Mouse (Mus musculus) heart, embryonic 16.5 days (tissue): ENCODE data around the gene Sorcs3. TPM values are rescaled to one million over a fixed set of nuclear protein-coding genes. Genes with fewer than 3 reads are reported as not detected.

Source experiments
- ATAC-seq: fragments of 200-750 bp; cut with Nextera tagmentation; replicated peaks from 2 replicates; pipeline ENCODE4 v1.8.0; 2017; ENCODE audit warnings: moderate number of reproducible peaks; ENCODE audit not compliant: insufficient read depth, low FRiP score; ENCODE audit errors: extremely low read depth
- H3K27ac ChIP-seq: fragments of 300-500 bp; sonication (generic); 2 replicates; pipeline ENCODE4 v1.5.1; 2014; ENCODE audit warnings: mild to moderate bottlenecking, low read length, control low read depth, moderate library complexity
- H3K27me3 ChIP-seq: fragments of 300-500 bp; sonication (generic); 2 replicates; pipeline ENCODE4 v1.6.1; 2014; ENCODE audit warnings: low read length, mixed read lengths; ENCODE audit not compliant: control insufficient read depth, insufficient read depth
- H3K36me3 ChIP-seq: fragments of 300-500 bp; sonication (generic); 2 replicates; pipeline ENCODE4 v1.6.1; 2014; ENCODE audit not compliant: control insufficient read depth, insufficient read depth
- H3K4me1 ChIP-seq: fragments of 300-500 bp; sonication (generic); 2 replicates; pipeline ENCODE4 v1.6.1; 2014; ENCODE audit warnings: low read length, mixed read lengths; ENCODE audit not compliant: control insufficient read depth, insufficient read depth
- H3K4me2 ChIP-seq: fragments of 300-500 bp; sonication (generic); 2 replicates; pipeline ENCODE4 v1.6.1; 2014; ENCODE audit warnings: low read depth, mild to moderate bottlenecking, control low read depth, low read length
- H3K4me3 ChIP-seq: fragments of 300-500 bp; sonication (generic); 2 replicates; pipeline ENCODE4 v1.5.1; 2014; ENCODE audit warnings: mild to moderate bottlenecking, control low read depth, low read length
- H3K9ac ChIP-seq: fragments of 300-500 bp; sonication (generic); 2 replicates; pipeline ENCODE4 v1.6.1; 2014; ENCODE audit warnings: low read length, control low read depth
- H3K9me3 ChIP-seq: fragments of 300-500 bp; sonication (generic); replicated peaks from 2 replicates; pipeline ENCODE4 v1.6.1; 2016; ENCODE audit warnings: low read length; ENCODE audit not compliant: control insufficient read depth
- WGBS: fragments of 180-500 bp; shearing (Covaris S2); extraction: QIAGEN DNeasy Blood & Tissue Kit; methylation state at CpG from one replicate; pipeline ENCODE4 v1.1.7; 2014; 5-methylcytosine and 5-hydroxymethylcytosine counted together
- polyA plus RNA-seq: library from polyadenylated mRNA; unstranded; fragments of >200 nt; fragmentation: Nextera tagmentation; extraction: Ambion mirVana; gene quantifications from 2 replicates; pipeline ENCODE4 v1.2.1, GENCODE M21; 2015

The Sorcs3 gene
- polyA plus RNA-seq, 1 experiment from 2014 or later, result 0.21 TPM

- Histone ChIP-seq H3K4me2 (no peak overlapping the region), H3K9ac (no peak overlapping the region), H3K4me3 (no peak overlapping the region), H3K27ac (no peak overlapping the region), H3K36me3 (no peaks in the 10 kb centered on the region), H3K9me3 (no peaks in the 10 kb centered on the region), H3K4me1 (no peaks in the 10 kb centered on the region), H3K27me3 (no peaks in the 10 kb centered on the region)
- ATAC-seq, result no peak
- WGBS, result 54% methylated on average over 3 of the region's 3 CpGs
Observed at GRCm38 (mm10) chr19:48482946-48483345, 277.1 kb downstream of the Sorcs3 start.

DNA sequence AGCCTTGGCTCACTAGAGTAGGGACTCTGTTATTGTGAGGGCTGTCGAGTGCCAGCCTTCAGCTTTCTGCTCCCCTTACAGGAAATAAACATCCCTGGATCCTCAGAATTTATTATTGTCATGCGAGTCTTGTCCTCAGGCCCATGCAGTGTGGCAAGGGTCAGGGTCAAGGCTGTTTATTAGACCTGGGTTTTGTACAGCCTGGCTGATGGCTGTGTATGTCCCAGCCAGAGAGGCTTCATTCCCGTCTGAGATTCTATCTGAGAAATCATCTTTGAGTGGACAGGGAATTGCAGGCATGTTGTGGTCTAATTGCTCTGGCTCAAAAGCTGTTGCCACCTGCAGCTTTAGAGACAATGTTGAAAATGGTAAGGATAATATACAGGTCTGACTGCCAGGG lies 285.3 kb downstream of the Sorcs3 start:
- ATAC-seq, result no peak
- 67% methylated on average over 3 of the region's 3 CpGs for WGBS
- H3K27ac ChIP-seq, result no peak overlapping the region
- H3K9ac ChIP-seq, result no peak overlapping the region
- no peaks in the 10 kb centered on the region for H3K4me1 ChIP-seq
- H3K27me3 ChIP-seq, result no peaks in the 10 kb centered on the region
- H3K9me3 ChIP-seq, result no peaks in the 10 kb centered on the region
- no peaks in the 10 kb centered on the region for H3K36me3 ChIP-seq
- no peak overlapping the region for H3K4me3 ChIP-seq
- no peak overlapping the region for H3K4me2 ChIP-seq

DNA sequence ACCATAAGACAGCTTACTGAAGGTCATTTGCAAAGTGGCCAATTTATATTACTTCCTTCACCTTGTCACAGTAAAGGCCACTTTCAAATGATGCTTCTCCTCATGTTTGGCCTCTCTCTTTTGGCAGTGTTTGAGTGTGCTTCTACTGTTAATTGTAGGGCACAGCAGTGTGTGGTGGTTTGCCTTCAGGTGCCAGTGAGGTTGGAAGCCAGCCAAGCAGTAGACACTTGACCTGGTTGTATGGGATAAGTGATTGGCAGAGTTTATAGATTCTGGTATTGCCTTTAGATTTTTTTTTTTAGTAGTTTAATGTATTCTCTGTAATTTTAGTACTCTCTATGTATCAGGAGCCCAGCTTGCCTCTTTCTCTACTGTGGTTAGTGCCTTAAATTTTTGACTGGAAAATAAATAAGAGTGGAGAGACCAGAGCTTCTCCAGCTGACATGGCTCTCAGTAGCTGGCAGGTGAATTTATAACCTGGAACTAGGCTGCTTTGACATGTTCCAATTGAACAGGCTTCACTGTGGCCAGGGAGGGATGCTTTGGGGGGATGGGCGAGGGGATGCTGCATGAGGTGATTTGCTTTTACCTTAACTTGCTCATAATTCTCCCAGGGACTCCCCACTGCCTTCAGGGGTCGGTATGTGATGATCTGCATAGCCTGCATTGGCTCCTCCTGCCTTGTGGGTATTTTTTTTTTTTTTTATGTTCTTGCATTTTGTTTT lies 298.2 kb downstream of the Sorcs3 start:
- ATAC-seq, result no peak
- 53% methylated on average over 2 of the region's 2 CpGs for WGBS
- H3K4me1 ChIP-seq, result no peaks in the 10 kb centered on the region
- no peaks in the 10 kb centered on the region for H3K9me3 ChIP-seq
- no peak overlapping the region for H3K4me3 ChIP-seq
- no peak overlapping the region for H3K27ac ChIP-seq
- H3K27me3 ChIP-seq, result no peaks in the 10 kb centered on the region
- H3K9ac ChIP-seq, result no peak overlapping the region
- H3K36me3 ChIP-seq, result no peaks in the 10 kb centered on the region
- no peak overlapping the region for H3K4me2 ChIP-seq

DNA sequence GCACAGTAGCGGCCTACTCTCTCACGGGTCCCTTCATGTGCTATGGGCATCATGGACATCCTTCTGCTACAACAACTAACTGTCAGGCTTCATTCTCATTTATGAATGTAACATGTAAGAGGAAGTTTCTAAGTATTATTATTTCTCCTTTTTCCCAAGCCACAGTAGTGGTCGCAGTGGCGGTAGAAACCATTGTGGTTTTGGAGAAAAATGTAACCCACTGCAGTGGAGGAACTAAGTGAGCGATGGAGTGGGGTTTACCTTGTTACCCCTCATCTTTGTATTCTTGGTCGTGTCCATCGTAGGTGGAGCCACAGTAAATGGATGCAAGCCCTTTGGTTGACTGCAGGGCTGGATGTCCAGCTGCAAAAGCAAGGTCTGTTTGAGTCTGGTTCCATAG lies 318.0 kb downstream of the Sorcs3 start:
- 86% methylated on average over 7 of the region's 7 CpGs for WGBS
- H3K9me3 ChIP-seq, result no peaks in the 10 kb centered on the region
- H3K4me1 ChIP-seq, result no peaks in the 10 kb centered on the region
- H3K27me3 ChIP-seq, result no peaks in the 10 kb centered on the region
- no peak overlapping the region for H3K27ac ChIP-seq
- H3K4me3 ChIP-seq, result no peak overlapping the region
- ATAC-seq, result no peak
- no peaks in the 10 kb centered on the region for H3K36me3 ChIP-seq
- H3K4me2 ChIP-seq, result no peak overlapping the region
- H3K9ac ChIP-seq, result no peak overlapping the region

DNA sequence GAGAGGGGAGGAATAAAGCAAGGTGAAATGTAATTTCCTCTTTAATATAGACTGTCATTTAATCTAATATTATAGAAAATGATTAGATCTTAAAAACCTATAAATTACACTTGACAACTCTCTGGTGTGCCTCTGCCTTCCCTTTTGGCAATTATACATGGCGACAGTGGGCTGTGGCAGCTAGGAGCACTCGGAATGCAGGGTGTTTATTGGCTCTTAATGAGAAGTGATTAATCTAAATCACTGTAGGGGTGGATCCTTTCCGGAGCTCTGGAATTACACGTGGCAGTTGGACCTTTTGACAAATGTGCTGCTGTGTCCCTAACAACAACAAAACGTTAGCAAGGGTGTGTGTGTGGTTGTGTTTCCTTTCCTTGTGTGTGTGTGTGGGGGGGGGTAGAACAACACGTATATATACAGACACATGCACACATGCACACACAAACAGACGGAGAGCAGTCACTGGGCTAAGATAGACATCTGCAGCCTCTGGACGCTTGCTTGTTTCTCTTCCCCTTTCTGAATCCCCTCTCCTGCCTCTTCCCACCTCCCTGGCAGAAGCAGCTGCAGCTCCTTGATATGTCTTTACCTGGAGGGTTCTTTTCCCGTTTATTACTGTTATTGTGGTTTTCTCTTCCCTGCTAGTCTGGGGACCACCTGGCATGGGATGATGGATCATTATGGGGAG lies 318.8 kb downstream of the Sorcs3 start:
- Histone ChIP-seq H3K4me2 (no peak overlapping the region), H3K4me1 (no peaks in the 10 kb centered on the region), H3K27me3 (no peaks in the 10 kb centered on the region), H3K36me3 (no peaks in the 10 kb centered on the region), H3K4me3 (no peak overlapping the region), H3K9ac (no peak overlapping the region), H3K9me3 (no peaks in the 10 kb centered on the region), H3K27ac (no peak overlapping the region)
- 51% methylated on average over 9 of the region's 9 CpGs for WGBS
- ATAC-seq, result no peak

- H3K9me3 ChIP-seq, result no peaks in the 10 kb centered on the region
- H3K4me3 ChIP-seq, result no peak overlapping the region
- no peak overlapping the region for H3K27ac ChIP-seq
- H3K9ac ChIP-seq, result no peak overlapping the region
- H3K4me1 ChIP-seq, result no peaks in the 10 kb centered on the region
- H3K27me3 ChIP-seq, result no peaks in the 10 kb centered on the region
- no peak overlapping the region for H3K4me2 ChIP-seq
- no peak for ATAC-seq
- no peaks in the 10 kb centered on the region for H3K36me3 ChIP-seq
- WGBS, result 65% methylated on average over 4 of the region's 4 CpGs
Observed at GRCm38 (mm10) chr19:48533582-48533981, 327.8 kb downstream of the Sorcs3 start.

GRCm38 (mm10) chr19:48544294-48544693 lies 338.5 kb downstream of the Sorcs3 start:
- no peaks in the 10 kb centered on the region for H3K9me3 ChIP-seq
- ATAC-seq, result no peak
- H3K9ac ChIP-seq, result no peak overlapping the region
- H3K4me2 ChIP-seq, result no peak overlapping the region
- no peaks in the 10 kb centered on the region for H3K36me3 ChIP-seq
- no peak overlapping the region for H3K4me3 ChIP-seq
- H3K4me1 ChIP-seq, result no peaks in the 10 kb centered on the region
- no peaks in the 10 kb centered on the region for H3K27me3 ChIP-seq
- H3K27ac ChIP-seq, result no peak overlapping the region

DNA sequence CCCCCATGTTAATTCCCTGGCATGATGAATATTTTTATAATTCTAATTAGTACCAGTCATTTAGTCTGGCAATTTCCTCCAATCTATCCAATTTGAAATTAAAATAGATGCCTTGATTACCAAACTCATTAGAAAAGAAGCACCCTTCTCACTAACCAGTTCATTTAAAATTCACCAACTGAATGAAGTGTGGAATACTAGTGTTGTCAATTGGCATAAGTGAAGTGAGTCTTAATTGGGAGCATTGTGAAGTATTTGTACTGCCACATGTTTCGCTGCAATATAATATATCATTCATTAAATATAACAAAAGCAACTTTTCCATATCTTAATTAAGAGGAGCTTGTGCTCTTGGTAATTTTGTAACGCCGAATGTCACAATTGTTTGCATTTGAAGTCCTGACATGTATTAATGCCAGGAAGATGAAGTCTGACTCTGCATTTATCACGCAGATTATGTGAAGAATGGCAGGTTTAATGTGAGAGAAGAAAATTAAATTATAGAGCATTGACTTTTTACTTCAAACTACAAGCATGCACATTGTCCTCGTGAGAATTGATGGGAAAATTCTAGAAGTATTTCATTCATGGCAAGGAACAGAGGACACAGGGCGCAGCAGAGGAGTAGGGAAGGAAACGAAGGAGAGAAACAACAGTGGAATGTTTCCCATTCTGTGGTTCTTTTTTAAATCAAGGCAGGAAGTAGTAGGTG lies 339.8 kb downstream of the Sorcs3 start:
- Histone ChIP-seq H3K27ac (no peak overlapping the region), H3K9ac (no peak overlapping the region), H3K4me3 (no peak overlapping the region), H3K4me2 (no peak overlapping the region), H3K9me3 (no peaks in the 10 kb centered on the region), H3K27me3 (no peaks in the 10 kb centered on the region), H3K36me3 (no peaks in the 10 kb centered on the region), H3K4me1 (no peaks in the 10 kb centered on the region)
- no peak for ATAC-seq
- WGBS, result 84% methylated on average over 7 of the region's 7 CpGs

DNA sequence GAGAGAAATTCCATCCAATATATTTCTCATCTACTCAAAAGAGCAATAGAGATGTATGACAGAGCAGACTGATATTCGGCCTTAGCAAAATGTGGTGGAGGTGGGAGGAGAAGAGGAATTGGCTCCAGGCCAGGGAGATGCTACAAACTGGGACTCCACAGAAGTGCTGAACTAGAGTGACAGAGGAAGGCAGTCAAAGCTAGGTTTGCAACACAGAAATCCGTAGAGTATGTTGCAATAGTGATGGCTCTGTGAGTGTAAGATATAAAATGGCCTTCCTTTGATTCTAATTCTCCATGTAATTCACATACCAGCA lies 340.3 kb downstream of the Sorcs3 start:
- no peak overlapping the region for H3K9ac ChIP-seq
- no peak overlapping the region for H3K4me3 ChIP-seq
- no peak for ATAC-seq
- H3K27ac ChIP-seq, result no peak overlapping the region
- H3K4me1 ChIP-seq, result no peaks in the 10 kb centered on the region
- WGBS, result 62% methylated on average over 2 of the region's 2 CpGs
- no peaks in the 10 kb centered on the region for H3K27me3 ChIP-seq
- H3K36me3 ChIP-seq, result no peaks in the 10 kb centered on the region
- no peaks in the 10 kb centered on the region for H3K9me3 ChIP-seq
- H3K4me2 ChIP-seq, result no peak overlapping the region
